Mouse (Mus musculus) neural tube, embryonic 10.5 days (tissue): ENCODE data around the gene Gm26727.
A peak's percentile ranks its signal among the peaks of the same experiment; 100 is the strongest.
"Not testable (repeated sequence)": the region's sequence is repeated elsewhere in the genome, so short reads cannot be mapped to it uniquely, and the experiment has no call there.

Experiments
- DNase-seq: peaks from one replicate; pipeline ENCODE4 v3.0.0-alpha.2; 2017; ENCODE audit warnings: low spot score; ENCODE audit errors: extremely low spot score

Gm26727 gene

DNA sequence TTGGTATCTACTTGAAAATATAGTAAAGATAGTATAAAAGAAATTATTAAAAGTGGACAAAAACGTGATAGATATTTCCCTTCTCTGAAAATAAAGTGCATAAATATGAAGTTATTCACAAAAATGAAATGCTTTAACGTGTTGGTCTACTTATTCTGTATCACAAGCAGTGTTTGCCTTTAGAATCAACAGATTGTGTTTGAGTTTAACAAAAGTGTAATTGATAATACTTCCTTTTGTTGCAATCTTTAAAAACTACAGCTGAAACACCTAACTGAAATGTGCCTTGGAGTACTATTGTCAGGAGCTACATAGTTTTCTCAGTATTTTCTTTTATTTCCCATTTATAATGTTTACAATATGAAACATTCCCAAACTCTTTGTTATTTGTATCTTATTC lies at the start of gene Gm26727:
Gene Gm26727 (minus strand): TSS at position 101 of the 400 bp plus-strand sequence.
- no peak for DNase-seq

DNA sequence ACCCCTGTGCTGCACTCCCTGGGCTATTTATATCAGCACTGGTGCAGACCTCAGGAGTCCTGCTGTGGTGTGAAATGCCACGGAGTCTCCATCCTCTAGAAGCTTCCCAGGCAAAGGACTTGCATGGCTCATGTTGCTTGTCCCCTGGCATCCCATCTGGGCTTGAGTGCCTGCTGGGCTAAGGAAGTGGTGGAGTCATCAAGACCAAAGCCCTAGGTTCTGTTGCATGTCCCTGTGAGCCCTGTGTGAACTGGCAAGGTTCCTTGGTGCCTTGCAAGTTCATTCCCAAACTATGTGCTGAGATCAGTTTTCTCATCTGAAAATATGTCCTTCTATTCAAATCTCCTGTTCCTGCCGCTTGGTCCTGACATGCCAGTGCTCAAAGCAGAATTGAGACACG lies 48.1 kb upstream of the Gm26727 start:
- DNase-seq, result no peak

DNA sequence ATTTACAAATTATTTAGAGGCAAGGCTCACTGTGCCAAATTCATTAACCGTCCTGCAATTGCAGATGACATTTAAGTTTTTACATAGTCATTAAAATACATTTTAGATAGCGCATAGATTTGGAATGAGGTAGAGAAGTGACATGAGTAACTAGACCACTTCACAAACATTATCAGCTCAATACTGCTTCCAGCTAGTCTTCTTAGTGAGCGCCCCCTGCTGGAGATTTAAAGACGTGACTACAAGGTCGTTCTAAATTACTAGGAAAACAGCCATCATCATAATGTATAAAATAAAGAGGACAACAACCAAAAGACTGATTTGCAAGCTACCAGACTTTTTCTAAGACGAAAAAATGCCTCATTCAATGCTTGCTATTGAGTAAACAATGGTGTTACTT lies 44.8 kb upstream of the Gm26727 start:
- DNase-seq, result peak; percentile 27

DNA sequence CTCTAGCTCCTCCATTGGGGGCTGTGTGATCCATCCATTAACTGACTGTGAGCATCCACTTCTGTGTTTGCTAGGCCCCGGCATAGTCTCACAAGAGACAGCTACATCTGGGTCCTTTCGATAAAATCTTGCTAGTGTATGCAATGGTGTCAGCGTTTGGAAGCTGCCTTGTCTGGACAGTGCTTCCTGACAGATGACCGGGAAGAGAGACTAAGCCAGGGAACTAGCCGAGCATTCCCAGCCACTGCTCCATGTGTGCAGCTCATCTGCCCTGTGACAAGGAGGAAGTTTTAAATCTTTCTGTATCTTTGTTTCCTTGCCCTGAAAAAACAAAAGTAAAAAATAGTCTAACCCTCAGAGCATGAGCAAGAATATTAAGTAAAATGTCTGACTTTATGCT lies 37.0 kb upstream of the Gm26727 start:
- not testable (repeated sequence) for DNase-seq

DNA sequence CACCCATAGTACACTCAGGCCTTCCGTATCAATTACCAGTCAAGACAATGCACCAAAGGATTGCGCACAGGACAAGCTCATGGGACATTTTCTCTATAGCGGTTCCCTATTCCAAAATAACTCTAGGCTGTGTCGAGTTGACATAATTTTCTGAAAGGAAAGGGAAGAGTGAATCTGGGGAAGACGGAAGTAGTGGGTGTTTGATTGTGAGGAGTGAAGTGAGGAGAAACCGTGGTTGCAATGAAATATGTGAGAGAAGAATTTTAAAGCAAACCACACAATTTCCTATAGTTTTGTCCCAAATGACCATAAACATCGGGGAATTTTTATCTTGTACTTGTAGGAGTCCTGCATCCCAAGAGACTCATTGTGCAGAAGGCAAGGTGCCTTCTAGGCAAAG lies 34.1 kb upstream of the Gm26727 start:
- no peak for DNase-seq

DNA sequence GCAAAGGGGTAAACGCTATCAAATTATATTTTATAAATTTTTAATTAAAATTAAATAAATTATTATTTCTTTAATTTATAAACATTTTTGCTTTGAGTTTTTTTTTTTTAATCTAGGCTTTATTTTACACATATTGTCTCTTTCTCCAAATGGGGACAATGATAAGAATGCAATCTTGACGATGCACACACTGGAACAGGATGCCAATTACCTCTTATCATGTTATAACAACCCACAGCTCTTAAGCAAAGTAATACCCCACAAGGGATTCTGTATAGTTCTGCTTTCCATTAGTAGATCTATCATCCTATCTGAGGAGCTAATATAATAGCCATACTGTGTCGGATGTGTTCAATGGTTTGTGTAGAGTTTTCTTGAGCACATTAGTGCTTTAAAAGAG lies 27.9 kb upstream of the Gm26727 start:
- no peak for DNase-seq

DNA sequence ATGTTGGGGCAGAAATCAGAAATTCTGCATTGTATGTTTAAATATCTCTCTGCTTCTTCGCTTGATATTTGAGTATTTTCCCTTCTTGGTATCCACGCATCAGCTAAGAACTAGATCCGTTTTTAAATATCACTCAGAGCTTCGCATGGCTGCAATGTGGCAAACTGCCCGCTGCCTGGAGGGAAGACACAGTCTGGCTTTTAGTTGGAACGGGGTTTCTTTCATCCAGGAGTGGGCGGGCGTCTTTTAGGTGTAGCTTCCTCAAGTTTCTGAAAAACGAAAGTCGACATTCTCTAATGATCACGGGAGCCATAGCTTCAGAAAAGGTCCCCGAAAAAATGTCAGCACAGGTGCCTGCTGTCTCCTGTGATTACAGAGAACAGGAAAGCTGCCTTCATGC lies 14.2 kb upstream of the Gm26727 start:
- no peak for DNase-seq

DNA sequence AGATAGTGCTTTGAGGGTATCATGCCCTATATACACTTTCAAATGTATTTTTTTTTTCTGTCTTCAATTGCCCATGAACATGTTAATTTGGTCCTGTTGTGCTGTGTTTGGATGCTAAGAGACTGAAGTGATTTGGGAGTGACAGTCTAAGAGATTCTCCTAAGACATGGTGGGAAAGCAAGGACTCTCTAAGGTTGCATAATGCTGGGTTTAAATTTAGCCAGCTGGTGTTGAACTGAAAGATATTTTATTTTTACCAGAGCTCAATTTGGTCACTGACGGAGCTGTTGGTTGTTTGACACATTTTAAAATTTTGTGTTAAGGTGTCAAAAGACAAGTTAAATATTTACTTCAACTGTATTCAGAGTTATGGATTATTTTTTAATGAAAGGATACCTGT lies 13.8 kb upstream of the Gm26727 start:
- no peak for DNase-seq

DNA sequence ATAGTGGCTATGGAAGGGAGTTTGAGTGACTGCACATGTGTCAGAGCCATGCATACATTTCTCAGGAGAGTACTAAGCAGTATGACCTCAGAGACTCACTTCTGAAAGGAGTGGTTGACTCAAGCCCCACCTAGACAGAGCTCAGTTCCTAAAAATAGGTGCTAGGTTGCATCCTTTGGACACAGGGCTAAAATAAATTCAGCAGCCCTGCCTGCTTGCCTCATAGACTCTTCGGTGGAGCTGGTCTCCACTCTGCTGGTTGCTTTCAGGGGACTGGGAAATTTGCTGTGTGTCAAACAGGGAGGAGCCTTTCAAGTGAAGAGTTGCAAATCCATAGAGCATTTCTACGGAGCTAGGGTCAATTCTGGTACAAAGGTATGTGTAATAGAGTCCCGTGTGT lies 12.8 kb upstream of the Gm26727 start, which contains the start of gene Xirp2:
Gene Xirp2 (plus strand): TSS at position 223 of the 400 bp plus-strand sequence.
- no peak for DNase-seq

DNA sequence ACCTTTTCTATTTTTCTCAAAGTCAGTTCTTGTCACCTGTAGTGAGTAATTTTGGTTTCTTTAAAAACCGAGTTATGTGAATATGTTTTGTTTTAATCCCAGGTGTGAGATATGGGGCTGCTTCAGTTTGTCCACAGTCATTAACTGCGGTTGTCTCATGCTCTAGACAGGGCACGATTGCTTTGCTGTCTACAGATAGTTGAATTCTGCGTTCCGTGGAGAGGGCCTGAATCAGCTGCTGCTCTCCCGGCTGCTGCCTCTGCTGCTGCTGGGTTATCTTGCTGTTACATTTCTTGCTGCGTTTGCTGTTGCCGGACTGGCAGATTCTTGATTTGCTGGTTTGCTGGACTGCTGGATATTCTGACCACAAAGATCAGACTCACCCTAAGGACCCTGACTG lies 5.3 kb upstream of the Gm26727 start:
- DNase-seq, result no peak

DNA sequence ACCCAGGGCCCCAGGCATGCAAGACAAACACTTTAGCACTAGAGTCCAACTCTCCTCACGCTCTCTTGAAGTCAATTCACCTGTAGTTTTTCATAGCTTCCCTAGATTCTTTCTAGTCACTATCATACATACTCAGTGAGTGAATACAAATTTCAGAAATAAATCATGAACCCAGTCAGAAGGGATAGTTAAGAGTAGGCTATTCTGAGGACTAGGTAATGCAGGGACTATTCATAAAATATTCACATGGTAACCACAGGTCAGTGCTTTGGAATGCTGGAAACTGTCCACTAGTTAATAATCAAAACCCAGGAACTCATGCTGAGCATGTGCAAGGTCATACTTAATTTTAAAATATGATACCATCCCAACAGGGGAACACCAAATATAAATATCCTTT lies 10.2 kb downstream of the Gm26727 start:
- DNase-seq, result no peak

DNA sequence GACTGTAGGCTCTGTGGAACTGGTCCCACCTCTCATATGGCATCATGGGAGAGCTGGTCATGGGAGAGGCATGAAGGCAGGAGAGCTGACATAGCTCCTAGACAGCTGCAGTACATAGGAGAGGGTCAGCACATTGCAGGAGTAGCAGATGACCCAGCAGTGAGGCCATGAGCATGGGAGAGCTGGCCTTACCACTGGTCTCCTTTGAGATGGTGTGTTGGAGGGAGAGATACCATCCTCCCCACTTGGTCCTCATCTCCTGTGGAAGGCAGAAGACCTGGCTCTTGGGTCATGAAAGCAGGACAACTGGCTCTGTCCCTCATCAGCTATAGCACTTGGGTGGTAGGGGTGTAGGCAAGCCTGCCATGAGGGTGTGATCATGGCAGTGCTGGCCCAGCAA lies 12.1 kb downstream of the Gm26727 start:
- DNase-seq, result no peak

DNA sequence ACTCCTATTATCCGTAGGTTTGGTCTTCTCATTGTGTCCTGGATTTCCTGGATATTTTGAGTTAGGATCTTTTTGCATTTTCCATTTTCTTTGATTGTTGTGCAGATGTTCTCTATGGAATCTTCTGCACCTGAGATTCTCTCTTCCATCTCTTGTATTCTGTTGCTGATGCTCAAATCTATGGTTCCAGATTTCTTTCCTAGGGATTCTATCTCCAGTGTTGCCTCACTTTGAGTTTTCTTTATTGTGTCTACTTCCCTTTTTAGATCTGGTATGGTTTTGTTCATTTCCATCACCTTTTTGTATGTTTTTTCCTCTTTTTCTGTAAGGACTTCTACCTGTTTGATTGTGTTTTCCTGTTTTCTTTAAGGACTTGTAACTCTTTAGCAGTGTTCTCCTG lies 19.6 kb downstream of the Gm26727 start, which contains the start of gene Gm21830:
Gene Gm21830 (plus strand): TSS at position 301 of the 400 bp plus-strand sequence.
- DNase-seq, result not testable (repeated sequence)
